Mouse (Mus musculus) spleen, adult 2 months (tissue): Measurements from ENCODE around the gene Dqx1. TPM values are rescaled to one million over a fixed set of nuclear protein-coding genes. Genes with fewer than 3 reads are reported as not detected.
A peak's percentile ranks its signal among the peaks of the same experiment; 100 is the strongest.

Source experiments
- DNase-seq, 2 experiments: peaks; one replicate each; pipeline versions ENCODE4 v3.0.0 to v3.0.0-alpha.2; 2012 to 2021; ENCODE audit warnings: low spot score in 2 of 2, low read depth in 1 of 2
- H3K27ac ChIP-seq: fragments of 200-500 bp; 2 replicates; pipeline ENCODE4 v1.5.1; 2012; ENCODE audit warnings: low read length, inconsistent platforms; ENCODE audit not compliant: insufficient read depth
- H3K27me3 ChIP-seq: fragments of 200-500 bp; 2 replicates; pipeline ENCODE4 v1.6.1; 2012; ENCODE audit warnings: mild to moderate bottlenecking, moderate library complexity, low read length, inconsistent platforms; ENCODE audit not compliant: control insufficient read depth, insufficient read depth
- H3K36me3 ChIP-seq: fragments of 200-500 bp; 2 replicates; pipeline ENCODE4 v1.6.1; 2012; ENCODE audit warnings: mild to moderate bottlenecking, low read length, inconsistent platforms; ENCODE audit not compliant: control insufficient read depth, insufficient read depth
- H3K4me1 ChIP-seq: fragments of 200-500 bp; 2 replicates; pipeline ENCODE4 v1.6.1; 2011; ENCODE audit warnings: inconsistent platforms; ENCODE audit not compliant: control insufficient read depth, insufficient read depth, insufficient read length
- H3K4me3 ChIP-seq: fragments of 200-500 bp; 2 replicates; pipeline ENCODE4 v1.5.1; 2011; ENCODE audit warnings: mild to moderate bottlenecking, inconsistent platforms; ENCODE audit not compliant: insufficient read depth, insufficient read length; ENCODE audit errors: extremely low read depth
- CTCF ChIP-seq: fragments of 200-500 bp; IDR thresholded peaks from 2 replicates; pipeline ENCODE4 v1.5.1; 2011; ENCODE audit warnings: mild to moderate bottlenecking, inconsistent platforms; ENCODE audit not compliant: insufficient read depth, insufficient read length, insufficient replicate concordance; ENCODE audit errors: extremely low read depth
- POLR2A ChIP-seq: fragments of 200-500 bp; IDR thresholded peaks from 2 replicates; pipeline ENCODE4 v1.6.1; 2011; ENCODE audit warnings: low read depth, low read length, inconsistent platforms
- WGBS: fragments of 180-500 bp; shearing (Covaris S2); methylation state at CpG from one replicate; pipeline ENCODE4 v1.1.7; 2018; 5-methylcytosine and 5-hydroxymethylcytosine counted together
- polyA plus RNA-seq: library from polyadenylated mRNA; depleted of rRNA; stranded (reverse); fragments of >200 nt; gene quantifications from 2 replicates; pipeline ENCODE4 v1.2.3, GENCODE M21; 2012

The Dqx1 gene
- polyA plus RNA-seq, 1 experiment, result 2.7 TPM

- TF ChIP-seq CTCF (no peak), POLR2A (no peak)
- Histone ChIP-seq H3K4me1 (peaks cover 6% of the 10 kb centered on the region; the same call in 1 of the 2 replicates), H3K27me3 (no peaks in the 10 kb centered on the region), H3K4me3 (no peak overlapping the region), H3K36me3 (no peaks in the 10 kb centered on the region), H3K27ac (peak overlapping the region; percentile 37)
- WGBS, result 62% methylated on average over 12 of the region's 12 CpGs
- no peak for DNase-seq
Measured at GRCm38 (mm10) chr6:83014482-83015466, 42.9 kb upstream of the Dqx1 start.

GRCm38 (mm10) chr6:83015749-83016148 is 41.9 kb upstream of the Dqx1 start:
- H3K27me3 ChIP-seq, result no peaks in the 10 kb centered on the region
- TF ChIP-seq CTCF (no peak), POLR2A (no peak)
- 92% methylated on average over 2 of the region's 2 CpGs for WGBS
- H3K36me3 ChIP-seq, result no peaks in the 10 kb centered on the region
- DNase-seq, result no peak
- H3K27ac ChIP-seq, result no peak overlapping the region
- peaks cover 4% of the 10 kb centered on the region; the same call in 1 of the 2 replicates for H3K4me1 ChIP-seq
- no peak overlapping the region for H3K4me3 ChIP-seq

GRCm38 (mm10) chr6:83017190-83017589 is 40.5 kb upstream of the Dqx1 start:
- 62% methylated on average over 3 of the region's 3 CpGs for WGBS
- TF ChIP-seq CTCF (no peak), POLR2A (no peak)
- peak overlapping the region; percentile 24; the same call in 1 of the 2 replicates for H3K27ac ChIP-seq

GRCm38 (mm10) chr6:83019044-83019443 is 38.6 kb upstream of the Dqx1 start:
- DNase-seq, result no peak
- TF ChIP-seq POLR2A, result no peak
- no peak for TF ChIP-seq CTCF
- H3K36me3 ChIP-seq, result no peaks in the 10 kb centered on the region
- no peaks in the 10 kb centered on the region for H3K27me3 ChIP-seq
- 82% methylated on average over 3 of the region's 3 CpGs for WGBS
- H3K4me1 ChIP-seq, result no peaks in the 10 kb centered on the region; the same call in 1 of the 2 replicates
- no peak overlapping the region for H3K4me3 ChIP-seq
- H3K27ac ChIP-seq, result no peak overlapping the region

More at GRCm38 (mm10) chr6:83017190-83017589, 40.5 kb upstream of the Dqx1 start:
- no peak for DNase-seq
- Histone ChIP-seq H3K4me1 (no peaks in the 10 kb centered on the region; the same call in 1 of the 2 replicates), H3K36me3 (no peaks in the 10 kb centered on the region), H3K4me3 (no peak overlapping the region), H3K27me3 (no peaks in the 10 kb centered on the region)

- no peak for DNase-seq
- 75% methylated on average over 6 of the region's 6 CpGs for WGBS
- H3K4me3 ChIP-seq, result no peak overlapping the region
- no peaks in the 10 kb centered on the region for H3K27me3 ChIP-seq
- no peaks in the 10 kb centered on the region for H3K36me3 ChIP-seq
- H3K27ac ChIP-seq, result no peak overlapping the region
- no peaks in the 10 kb centered on the region; the same call in 1 of the 2 replicates for H3K4me1 ChIP-seq
- no peak for TF ChIP-seq POLR2A
- no peak for TF ChIP-seq CTCF
Measured at GRCm38 (mm10) chr6:83020121-83020520, 37.5 kb upstream of the Dqx1 start.

- no peak for TF ChIP-seq CTCF
- TF ChIP-seq POLR2A, result no peak
- Histone ChIP-seq H3K36me3 (no peaks in the 10 kb centered on the region), H3K27me3 (no peaks in the 10 kb centered on the region), H3K27ac (no peak overlapping the region), H3K4me3 (no peak overlapping the region), H3K4me1 (no peaks in the 10 kb centered on the region; the same call in 1 of the 2 replicates)
- no peak for DNase-seq
- 85% methylated on average over 4 of the region's 4 CpGs for WGBS
Measured at GRCm38 (mm10) chr6:83020836-83021593, 36.6 kb upstream of the Dqx1 start.
